In genomic region chr1:90560942-90561726, GRCm38 (mm10) we compare ENCODE assay signal across 12 mouse cellular contexts. TPM values are rescaled to one million over a fixed set of nuclear protein-coding genes. Genes with fewer than 3 reads are reported as not detected.
DNase-seq lines count a peak whose midpoint lies in the region; ATAC-seq and TF ChIP-seq lines count a peak whose summit lies in the region.
"Had no signal": no experiment of that assay in that cellular context is flagged by ENCODE, and none has a peak within 500 bp of the region (broad histone marks: within the 10 kb centered on the region; RNA-seq: fewer than 3 reads in every experiment).

No protein-coding gene starts in this region.

- no peaks in the 10 kb centered on the region for H3K9me3 ChIP-seq in lung, embryonic 14.5 days (ENCODE audit: low read depth, low read length)

- H3K27ac ChIP-seq in gastrocnemius, adult 2 months = no peak overlapping the region
- no peak overlapping the region for H3K27ac ChIP-seq in lung, embryonic 14.5 days (ENCODE audit: low read depth)
- H3K27ac ChIP-seq: heart, adult 2 months; layer of hippocampus, adult 2 months; macrophage had no signal

- no peak overlapping the region for H3K4me2 ChIP-seq in lung, embryonic 14.5 days

- TF ChIP-seq CTCF in gastrocnemius, adult 2 months (IDR thresholded peaks at IDR 0.05) = no peak
- TF ChIP-seq CTCF in lung, embryonic 14.5 days (IDR thresholded peaks at IDR 0.05; ENCODE audit: low read depth) = no peak

- peak; percentile 33 for DNase-seq in gastrocnemius, adult 2 months
- no peak for DNase-seq in gastrocnemius, postnatal 14 days
- DNase-seq in lung, embryonic 14.5 days = peak; percentile 44
- no peak for DNase-seq in lung, adult 18-20 months
- DNase-seq in right cerebral cortex, postnatal 4 days = peak; percentile 39
- no peak for DNase-seq in right cerebral cortex, postnatal 36 days (ENCODE audit: low spot score in 2 of 2)
- DNase-seq: cerebellum, adult 8-10 months; heart, adult 2 months; kidney, adult 9 months had no signal

- WGBS in lung, embryonic 14.5 days = 66% methylated on average over 5 of the region's 5 CpGs

- intact Hi-C loops in gastrocnemius, adult 2 months (cut with DNase I) = no loop called here
- intact Hi-C loops in gastrocnemius, postnatal 14 days (cut with DNase I; ENCODE audit: low total_unique reads) = no loop called here

- no peak overlapping the region for H3K9ac ChIP-seq in lung, embryonic 14.5 days

- no peaks in the 10 kb centered on the region for H3K27me3 ChIP-seq in lung, embryonic 14.5 days (ENCODE audit: insufficient read depth, low read length)

- ATAC-seq in lung, embryonic 14.5 days (ENCODE audit: insufficient read depth) = no peak
- no peak for ATAC-seq in frontal cortex, adult (ENCODE audit: low TSS enrichment)

- no peak overlapping the region for H3K4me3 ChIP-seq in gastrocnemius, adult 2 months
- no peak overlapping the region for H3K4me3 ChIP-seq in lung, embryonic 14.5 days (ENCODE audit: low read depth, low read length)
- H3K4me3 ChIP-seq: heart, adult 2 months; layer of hippocampus, adult 2 months had no signal

- H3K36me3 ChIP-seq in lung, embryonic 14.5 days (ENCODE audit: insufficient read depth) = no peaks in the 10 kb centered on the region

- 0 out of 2 replicates have a peak, but pooled peaks cover 3% of the 10 kb centered on the region for H3K4me1 ChIP-seq in lung, embryonic 14.5 days (ENCODE audit: insufficient read depth)

RNA-seq across cellular contexts. Expression of gene Cops8, which starts 41.6 kb away (rescaled TPM):
- total RNA-seq in gastrocnemius, adult 2 months (2021) = 100 to 1,000 TPM; 102 to 104 TPM
- 10 to 100 TPM; 71.5 to 78.3 TPM for total RNA-seq in gastrocnemius, postnatal 14 days (2021)
- polyA plus RNA-seq in lung, embryonic 14.5 days (2014; fragmentation: Nextera tagmentation; extraction: Ambion mirVana) = 157 and 163 TPM in 2 replicates

Comparison
In these comparisons a context has a peak if more than half of its experiments do, and no peak if none do; other contexts are left out.
1. DNase-seq: peak in gastrocnemius, adult 2 months (single experiment), lung, embryonic 14.5 days (single experiment) and right cerebral cortex, postnatal 4 days (single experiment); none in gastrocnemius, postnatal 14 days (single experiment), lung, adult 18-20 months (0 of 2) and right cerebral cortex, postnatal 36 days (0 of 2).